In genomic region chr6:22874781-22875613, GRCm38 (mm10) we compare ENCODE assay signal across 10 mouse cellular contexts. TPM values are rescaled to one million over a fixed set of nuclear protein-coding genes. Genes with fewer than 3 reads are reported as not detected.
A peak's percentile ranks its signal among the peaks of the same experiment; 100 is the strongest.
DNase-seq lines count a peak whose midpoint lies in the region; ATAC-seq and TF ChIP-seq lines count a peak whose summit lies in the region.
"Had no signal": no experiment of that assay in that cellular context is flagged by ENCODE, and none has a peak within 500 bp of the region (broad histone marks: within the 10 kb centered on the region; RNA-seq: fewer than 3 reads in every experiment).

Ptprz1 (plus strand) TSS chr6:22875502.

- H3K4me1 ChIP-seq in kidney, embryonic 16.5 days (ENCODE audit: insufficient read depth, low read length), result peaks cover 12% of the 10 kb centered on the region; the same call in 1 of the 2 replicates
- H3K4me1 ChIP-seq in forebrain, postnatal 0 days (ENCODE audit: insufficient read depth), result no peaks in the 10 kb centered on the region
- no peaks in the 10 kb centered on the region for H3K4me1 ChIP-seq in kidney, postnatal 0 days (replicated peaks; ENCODE audit: insufficient read depth, low read length)
- H3K4me1 ChIP-seq in liver, embryonic 12.5 days, result 0 out of 2 replicates have a peak, but pooled peaks cover 4% of the 10 kb centered on the region

- H3K4me2 ChIP-seq in kidney, embryonic 16.5 days (replicated peaks; ENCODE audit: low read depth, low read length), result peak within 1 kb of the TSS; percentile 98
- H3K4me2 ChIP-seq in forebrain, postnatal 0 days (ENCODE audit: low read depth), result peak within 1 kb of the TSS; percentile 84
- H3K4me2 ChIP-seq in kidney, postnatal 0 days (ENCODE audit: low read length), result peak within 1 kb of the TSS; percentile 98
- H3K4me2 ChIP-seq in liver, embryonic 12.5 days, result peak within 1 kb of the TSS; percentile 72

- no peak for TF ChIP-seq CTCF in forebrain, postnatal 0 days (IDR thresholded peaks at IDR 0.05; ENCODE audit: low read depth)
- no peak for TF ChIP-seq CTCF in kidney, postnatal 0 days (IDR thresholded peaks at IDR 0.05; ENCODE audit: low read depth)

- H3K36me3 ChIP-seq in kidney, embryonic 16.5 days (ENCODE audit: insufficient read depth, low read length), result no peaks in the 10 kb centered on the region
- no peaks in the 10 kb centered on the region for H3K36me3 ChIP-seq in forebrain, postnatal 0 days (ENCODE audit: insufficient read depth)
- no peaks in the 10 kb centered on the region for H3K36me3 ChIP-seq in kidney, postnatal 0 days (ENCODE audit: insufficient read depth, low read length)
- H3K36me3 ChIP-seq in liver, embryonic 12.5 days, result no peaks in the 10 kb centered on the region

- H3K4me3 ChIP-seq in kidney, embryonic 16.5 days (ENCODE audit: low read length), result peak within 1 kb of the TSS; percentile 53
- peak within 1 kb of the TSS; percentile 79 for H3K4me3 ChIP-seq in forebrain, postnatal 0 days (ENCODE audit: low read depth, low read length)
- H3K4me3 ChIP-seq in kidney, postnatal 0 days (replicated peaks; ENCODE audit: low read depth, low read length), result peak within 1 kb of the TSS; percentile 58
- peak within 1 kb of the TSS; percentile 49 for H3K4me3 ChIP-seq in liver, embryonic 12.5 days
- H3K4me3 ChIP-seq: myocyte had no signal

- no peak within 1 kb of the TSS for H3K27ac ChIP-seq in kidney, embryonic 16.5 days (ENCODE audit: low read length)
- peak within 1 kb of the TSS; percentile 78 for H3K27ac ChIP-seq in forebrain, postnatal 0 days (ENCODE audit: low read depth, low read length)
- no peak within 1 kb of the TSS for H3K27ac ChIP-seq in kidney, postnatal 0 days
- H3K27ac ChIP-seq in liver, embryonic 12.5 days, result no peak within 1 kb of the TSS

- no peak for DNase-seq in kidney, adult 8-10 months
- peak; percentile 16 to 42 for DNase-seq in cerebellum, adult 18-20 months
- DNase-seq in forebrain, postnatal 0 days, result peak; percentile 92
- peak; percentile 65 for DNase-seq in kidney, postnatal 0 days (ENCODE audit: low spot score)
- peak; percentile 30 for DNase-seq in ovary, postnatal 14 days (ENCODE audit: low spot score)
- DNase-seq in natural killer cell, adult 2 months (ENCODE audit: low spot score in 2 of 2), result no peak

- H3K27me3 ChIP-seq in kidney, embryonic 16.5 days (ENCODE audit: insufficient read depth, low read length), result peaks cover 8% of the 10 kb centered on the region; the same call in 1 of the 2 replicates
- no peaks in the 10 kb centered on the region for H3K27me3 ChIP-seq in forebrain, postnatal 0 days (ENCODE audit: insufficient read depth, low read length)
- peaks cover 10% of the 10 kb centered on the region for H3K27me3 ChIP-seq in kidney, postnatal 0 days (ENCODE audit: insufficient read depth, low read length)
- peaks cover 31% of the 10 kb centered on the region for H3K27me3 ChIP-seq in liver, embryonic 12.5 days (replicated peaks)

- no peaks in the 10 kb centered on the region for H3K9me3 ChIP-seq in kidney, embryonic 16.5 days (ENCODE audit: low read length)
- H3K9me3 ChIP-seq in forebrain, postnatal 0 days (ENCODE audit: low read length), result no peaks in the 10 kb centered on the region
- H3K9me3 ChIP-seq in kidney, postnatal 0 days (replicated peaks; ENCODE audit: low read length), result no peaks in the 10 kb centered on the region
- H3K9me3 ChIP-seq in liver, embryonic 12.5 days (replicated peaks), result no peaks in the 10 kb centered on the region

- under 1% methylated on average over 28 of the region's 44 CpGs for whole genome bisulfite sequencing in kidney, embryonic 16.5 days
- 1% methylated on average over 41 of the region's 44 CpGs for WGBS in forebrain, postnatal 0 days
- under 1% methylated on average over 30 of the region's 44 CpGs for WGBS in kidney, postnatal 0 days
- WGBS in liver, embryonic 12.5 days (ENCODE audit: insufficient replicate concordance), result 2% methylated on average over 33 of the region's 44 CpGs

- peak within 1 kb of the TSS; percentile 56 for H3K9ac ChIP-seq in kidney, embryonic 16.5 days (replicated peaks; ENCODE audit: low read length)
- peak within 1 kb of the TSS; percentile 78 for H3K9ac ChIP-seq in forebrain, postnatal 0 days
- peak within 1 kb of the TSS; percentile 31 for H3K9ac ChIP-seq in kidney, postnatal 0 days (ENCODE audit: low read depth, low read length)
- no peak within 1 kb of the TSS for H3K9ac ChIP-seq in liver, embryonic 12.5 days

- ATAC-seq in kidney, embryonic 16.5 days (ENCODE audit: low FRiP score, low TSS enrichment), result peak; percentile 96
- ATAC-seq in forebrain, postnatal 0 days, result peak; percentile 93
- peak; percentile 90 for ATAC-seq in kidney, postnatal 0 days (replicated peaks; ENCODE audit: low FRiP score, low read depth)
- ATAC-seq in liver, embryonic 12.5 days, result peak; percentile 47; the same call in 1 of the 2 replicates

RNA-seq across cellular contexts. Expression of gene Ptprz1, which starts in this region (rescaled TPM):
- polyA plus RNA-seq in kidney, embryonic 16.5 days (2015; fragmentation: Nextera tagmentation; extraction: Ambion mirVana), result 1.9 and 2.1 TPM in 2 replicates
- total RNA-seq in forebrain, postnatal 0 days (2014; rRNA removed), result 169 and 237 TPM in 2 replicates
- polyA plus RNA-seq in forebrain, postnatal 0 days (2015; fragmentation: Nextera tagmentation; extraction: Ambion mirVana), result 78.2 and 115 TPM in 2 replicates
- 0.67 and 0.73 TPM in 2 replicates for polyA plus RNA-seq in kidney, postnatal 0 days (2015; fragmentation: Nextera tagmentation; extraction: Ambion mirVana)
- polyA plus RNA-seq in liver, embryonic 12.5 days (2016; fragmentation: Nextera tagmentation; extraction: Ambion mirVana), result 0.07 and 0.12 TPM in 2 replicates
- total RNA-seq: MEL had no signal
- polyA plus RNA-seq: myocyte had no signal

Comparison
In these comparisons a context has a peak if more than half of its experiments do, and no peak if none do; other contexts are left out.
1. RNA of gene Ptprz1 (polyA plus RNA-seq): 78.2 to 115 TPM in forebrain, postnatal 0 days; 1.9 to 2.1 TPM in kidney, embryonic 16.5 days, 0.67 to 0.73 TPM in kidney, postnatal 0 days and 0.07 to 0.12 TPM in liver, embryonic 12.5 days; every median in the first group is over 10 times any median in the second.
2. Peak in DNase-seq, ATAC-seq, H3K4me3 ChIP-seq, H3K9ac ChIP-seq and H3K4me2 ChIP-seq in kidney, postnatal 0 days; RNA of the gene not detected or under 1 TPM.
3. Peak in ATAC-seq, H3K4me3 ChIP-seq and H3K4me2 ChIP-seq in liver, embryonic 12.5 days; RNA of the gene not detected or under 1 TPM.
4. DNase-seq: peak in cerebellum, adult 18-20 months (2 of 2), forebrain, postnatal 0 days (single experiment) and ovary, postnatal 14 days (single experiment); none in kidney, adult 8-10 months (0 of 2) and natural killer cell, adult 2 months (0 of 2).
5. Peak in every context shown above with its lines, with median percentiles within 50 percentile points of each other: ATAC-seq, H3K4me2 ChIP-seq and H3K4me3 ChIP-seq.